Mouse (Mus musculus) neural tube, embryonic 12.5 days (tissue): Measurements from ENCODE around the gene Tut7. TPM values are rescaled to one million over a fixed set of nuclear protein-coding genes. Genes with fewer than 3 reads are reported as not detected.

Source experiments
- ATAC-seq: fragments of 200-750 bp; cut with Nextera tagmentation; 2 replicates; pipeline ENCODE4 v1.8.0; 2017; ENCODE audit warnings: low read depth, mild to moderate bottlenecking, moderate TSS enrichment, moderate library complexity; ENCODE audit not compliant: low FRiP score
- H3K27ac ChIP-seq: fragments of 300-500 bp; sonication (generic); 2 replicates; pipeline ENCODE4 v1.5.1; 2016
- H3K27me3 ChIP-seq: fragments of 300-500 bp; sonication (generic); replicated peaks from 2 replicates; pipeline ENCODE4 v1.6.1; 2016; ENCODE audit warnings: mild to moderate bottlenecking
- H3K36me3 ChIP-seq: fragments of 300-500 bp; sonication (generic); 2 replicates; pipeline ENCODE4 v1.6.1; 2016; ENCODE audit warnings: mild to moderate bottlenecking
- H3K4me1 ChIP-seq: fragments of 300-500 bp; sonication (generic); 2 replicates; pipeline ENCODE4 v1.6.1; 2016
- H3K4me2 ChIP-seq: fragments of 300-500 bp; sonication (generic); replicated peaks from 2 replicates; pipeline ENCODE4 v1.6.1; 2016; ENCODE audit warnings: mild to moderate bottlenecking
- H3K4me3 ChIP-seq: fragments of 300-500 bp; sonication (generic); 2 replicates; pipeline ENCODE4 v1.5.1; 2016
- H3K9ac ChIP-seq: fragments of 300-500 bp; sonication (generic); 2 replicates; pipeline ENCODE4 v1.6.1; 2016; ENCODE audit warnings: mild to moderate bottlenecking
- H3K9me3 ChIP-seq: fragments of 300-500 bp; sonication (generic); 2 replicates; pipeline ENCODE4 v1.6.1; 2016; ENCODE audit warnings: mild to moderate bottlenecking
- WGBS: fragments of 180-500 bp; shearing (Covaris S2); methylation state at CpG from one replicate; pipeline ENCODE4 v1.1.7; 2016; 5-methylcytosine and 5-hydroxymethylcytosine counted together
- polyA plus RNA-seq: library from polyadenylated mRNA; unstranded; fragments of >200 nt; fragmentation: Nextera tagmentation; extraction: Ambion mirVana; gene quantifications from 2 replicates; pipeline ENCODE4 v1.2.1, GENCODE M21; 2016

Gene Tut7
- 55.2 and 61.7 TPM in 2 replicates for polyA plus RNA-seq

GRCm38 (mm10) chr13:59822507-59823462, at the start of gene Tut7:
Gene Tut7, minus strand, starts transcription at chr13:59823147.
- under 1% methylated on average over 99 of the region's 100 CpGs for WGBS
- Histone ChIP-seq H3K36me3 (peaks cover 6% of the 10 kb centered on the region; the same call in 1 of the 2 replicates), H3K4me1 (peaks cover 32% of the 10 kb centered on the region), H3K27ac (peak within 1 kb of the TSS; percentile 66), H3K9me3 (no peaks in the 10 kb centered on the region), H3K4me3 (peak within 1 kb of the TSS; percentile 90), H3K27me3 (no peaks in the 10 kb centered on the region), H3K4me2 (peak within 1 kb of the TSS; percentile 71), H3K9ac (peak within 1 kb of the TSS; percentile 91)
- peak; percentile 97 for ATAC-seq

- H3K27ac ChIP-seq: no peak overlapping the region
- H3K36me3 ChIP-seq: no peaks in the 10 kb centered on the region
- ATAC-seq: no peak
- H3K9ac ChIP-seq: no peak overlapping the region
- H3K9me3 ChIP-seq: no peaks in the 10 kb centered on the region
- H3K4me1 ChIP-seq: 0 out of 2 replicates have a peak, but pooled peaks cover 6% of the 10 kb centered on the region
- H3K4me3 ChIP-seq: no peak overlapping the region
- WGBS: 75% methylated on average over 7 of the region's 7 CpGs
- no peak overlapping the region for H3K4me2 ChIP-seq
- H3K27me3 ChIP-seq: no peaks in the 10 kb centered on the region
These were observed 49.5 kb upstream of the Tut7 start for GRCm38 (mm10) chr13:59872446-59872845.

- WGBS: 53% methylated on average over 5 of the region's 5 CpGs
- Histone ChIP-seq H3K9me3 (no peaks in the 10 kb centered on the region), H3K4me3 (no peak overlapping the region), H3K36me3 (no peaks in the 10 kb centered on the region), H3K4me1 (no peaks in the 10 kb centered on the region), H3K27ac (no peak overlapping the region), H3K4me2 (no peak overlapping the region), H3K9ac (no peak overlapping the region), H3K27me3 (no peaks in the 10 kb centered on the region)
- ATAC-seq: no peak
These were observed 47.1 kb upstream of the Tut7 start for GRCm38 (mm10) chr13:59870004-59870403.

GRCm38 (mm10) chr13:59868011-59868649, 45.2 kb upstream of the Tut7 start:
- WGBS: 88% methylated on average over 9 of the region's 9 CpGs
- H3K4me3 ChIP-seq: no peak overlapping the region
- H3K27ac ChIP-seq: no peak overlapping the region
- H3K4me2 ChIP-seq: no peak overlapping the region
- ATAC-seq: no peak
- no peaks in the 10 kb centered on the region for H3K27me3 ChIP-seq
- no peaks in the 10 kb centered on the region for H3K9me3 ChIP-seq
- H3K36me3 ChIP-seq: no peaks in the 10 kb centered on the region
- H3K9ac ChIP-seq: no peak overlapping the region
- H3K4me1 ChIP-seq: no peaks in the 10 kb centered on the region

- ATAC-seq: no peak
- Histone ChIP-seq H3K9ac (no peak overlapping the region), H3K36me3 (no peaks in the 10 kb centered on the region), H3K27ac (no peak overlapping the region), H3K4me3 (no peak overlapping the region), H3K4me1 (no peaks in the 10 kb centered on the region), H3K27me3 (no peaks in the 10 kb centered on the region), H3K9me3 (no peaks in the 10 kb centered on the region), H3K4me2 (no peak overlapping the region)
- WGBS: 85% methylated on average over 7 of the region's 7 CpGs
These were observed 44.2 kb upstream of the Tut7 start for GRCm38 (mm10) chr13:59867103-59867502.

GRCm38 (mm10) chr13:59859515-59859914, 36.6 kb upstream of the Tut7 start:
- no peak overlapping the region for H3K9ac ChIP-seq
- H3K27me3 ChIP-seq: no peaks in the 10 kb centered on the region
- no peaks in the 10 kb centered on the region for H3K9me3 ChIP-seq
- H3K27ac ChIP-seq: no peak overlapping the region
- no peak for ATAC-seq
- no peak overlapping the region for H3K4me2 ChIP-seq
- H3K36me3 ChIP-seq: no peaks in the 10 kb centered on the region
- H3K4me3 ChIP-seq: no peak overlapping the region
- H3K4me1 ChIP-seq: no peaks in the 10 kb centered on the region
- WGBS: 71% methylated on average over 7 of the region's 7 CpGs

- H3K9me3 ChIP-seq: no peaks in the 10 kb centered on the region
- no peaks in the 10 kb centered on the region for H3K4me1 ChIP-seq
- ATAC-seq: no peak
- H3K27ac ChIP-seq: no peak overlapping the region
- H3K4me2 ChIP-seq: no peak overlapping the region
- H3K4me3 ChIP-seq: no peak overlapping the region
- no peaks in the 10 kb centered on the region for H3K36me3 ChIP-seq
- H3K9ac ChIP-seq: no peak overlapping the region
- 56% methylated on average over 20 of the region's 20 CpGs for WGBS
- no peaks in the 10 kb centered on the region for H3K27me3 ChIP-seq
These were observed 33.5 kb upstream of the Tut7 start for GRCm38 (mm10) chr13:59856286-59857070.

- no peak for ATAC-seq
- Histone ChIP-seq H3K4me3 (no peak overlapping the region), H3K9ac (no peak overlapping the region), H3K4me2 (no peak overlapping the region), H3K36me3 (no peaks in the 10 kb centered on the region), H3K27me3 (no peaks in the 10 kb centered on the region), H3K4me1 (no peaks in the 10 kb centered on the region), H3K9me3 (no peaks in the 10 kb centered on the region), H3K27ac (no peak overlapping the region)
- 81% methylated on average over 9 of the region's 9 CpGs for WGBS
These were observed 30.5 kb upstream of the Tut7 start for GRCm38 (mm10) chr13:59853471-59853870.

- no peak for ATAC-seq
- H3K9me3 ChIP-seq: no peaks in the 10 kb centered on the region
- H3K27me3 ChIP-seq: no peaks in the 10 kb centered on the region
- no peak overlapping the region for H3K27ac ChIP-seq
- no peak overlapping the region for H3K4me2 ChIP-seq
- H3K9ac ChIP-seq: no peak overlapping the region
- 85% methylated on average over 10 of the region's 10 CpGs for WGBS
- H3K4me1 ChIP-seq: no peaks in the 10 kb centered on the region
- H3K4me3 ChIP-seq: no peak overlapping the region
- no peaks in the 10 kb centered on the region for H3K36me3 ChIP-seq
These were observed 27.4 kb upstream of the Tut7 start for GRCm38 (mm10) chr13:59850373-59850772.

- WGBS: 93% methylated on average over 5 of the region's 5 CpGs
These were observed 21.7 kb upstream of the Tut7 start for GRCm38 (mm10) chr13:59844661-59845060.

GRCm38 (mm10) chr13:59843976-59844375, 21.0 kb upstream of the Tut7 start:
- no peak overlapping the region for H3K4me2 ChIP-seq
- H3K9me3 ChIP-seq: no peaks in the 10 kb centered on the region
- H3K27ac ChIP-seq: no peak overlapping the region
- no peak overlapping the region for H3K4me3 ChIP-seq
- 84% methylated on average over 5 of the region's 5 CpGs for WGBS
- no peaks in the 10 kb centered on the region for H3K4me1 ChIP-seq
- no peaks in the 10 kb centered on the region for H3K27me3 ChIP-seq
- H3K9ac ChIP-seq: no peak overlapping the region
- no peaks in the 10 kb centered on the region for H3K36me3 ChIP-seq
- ATAC-seq: no peak

More at GRCm38 (mm10) chr13:59844661-59845060, 21.7 kb upstream of the Tut7 start:
- Histone ChIP-seq H3K9me3 (no peaks in the 10 kb centered on the region), H3K27ac (no peak overlapping the region), H3K4me1 (no peaks in the 10 kb centered on the region), H3K36me3 (no peaks in the 10 kb centered on the region), H3K4me3 (no peak overlapping the region), H3K27me3 (no peaks in the 10 kb centered on the region), H3K4me2 (no peak overlapping the region), H3K9ac (no peak overlapping the region)
- no peak for ATAC-seq
